Mouse (Mus musculus): ENCODE results near the gene 2010003K11Rik.

DNA sequence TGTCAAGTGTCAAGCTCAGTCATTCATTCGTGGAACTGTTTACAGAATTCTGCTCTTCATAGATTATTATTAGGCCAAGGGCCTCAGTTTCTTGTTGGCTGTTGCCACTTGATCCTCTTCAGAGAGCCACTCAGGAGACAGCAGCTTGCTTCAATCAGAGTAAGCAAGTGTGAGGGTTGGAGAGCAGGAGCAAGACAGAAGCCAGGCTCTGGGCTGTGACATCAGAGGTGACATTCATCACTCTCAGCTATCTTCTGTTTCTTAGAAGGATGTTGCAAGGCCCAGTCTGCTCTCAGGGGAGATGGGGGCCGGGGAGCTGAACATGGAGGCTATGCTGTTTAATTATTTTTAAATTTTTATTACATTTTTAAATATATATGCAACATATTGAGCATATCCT, 4.3 kb upstream of the 2010003K11Rik start:
- TF ChIP-seq CTCF (conservative IDR thresholded peaks at IDR 0.05; ENCODE audit: low read length) = no peak
- TF ChIP-seq NANOG (IDR thresholded peaks at IDR 0.05; ENCODE audit: borderline replicate concordance, low read length) = no peak

Data from E14TG2a.4 (cell line).